Mouse (Mus musculus) MEL (cell line): ENCODE results near the gene Lrrk1. TPM values are rescaled to one million over a fixed set of nuclear protein-coding genes. Genes with fewer than 3 reads are reported as not detected.

Experiments
- DNase-seq: peaks from one replicate; pipeline ENCODE4 v3.0.0; 2011; ENCODE audit warnings: low read depth, low spot score
- H3K27ac ChIP-seq: 2 replicates; pipeline ENCODE4 v1.5.1; 2012; ENCODE audit warnings: low read depth, mild to moderate bottlenecking, control low read depth, low read length, moderate library complexity; ENCODE audit not compliant: control insufficient read depth
- H3K27me3 ChIP-seq, 2 experiments: fragments of 150-350 bp in 1 of 2; sonication (generic) in 1 of 2; 2 replicates each; pipeline ENCODE4 v1.6.1; 2012; ENCODE audit warnings: low read length in 2 of 2, mild to moderate bottlenecking in 2 of 2, improper control_type of control experiment in 1 of 2, moderate library complexity in 1 of 2; ENCODE audit not compliant: insufficient read depth in 2 of 2, control insufficient read depth in 1 of 2
- H3K36me3 ChIP-seq, 2 experiments: 2 replicates each; pipeline ENCODE4 v1.6.1; 2012 to 2014; ENCODE audit warnings: low read length in 2 of 2, improper control_type of control experiment in 1 of 2, inconsistent platforms in 1 of 2, mild to moderate bottlenecking in 1 of 2; ENCODE audit not compliant: insufficient read depth in 2 of 2, control insufficient read depth in 1 of 2
- H3K4me1 ChIP-seq, 2 experiments: fragments of 150-350 bp in 1 of 2; sonication (generic) in 1 of 2; 2 replicates each; pipeline ENCODE4 v1.6.1; 2012; ENCODE audit warnings: low read length in 2 of 2, improper control_type of control experiment in 1 of 2, mild to moderate bottlenecking in 1 of 2; ENCODE audit not compliant: insufficient read depth in 2 of 2, control insufficient read depth in 1 of 2
- H3K4me3 ChIP-seq, 2 experiments: fragments of 150-350 bp in 1 of 2; sonication (generic) in 1 of 2; 2 replicates each; pipeline ENCODE4 v1.5.1; 2012; ENCODE audit warnings: low read depth in 2 of 2, low read length in 2 of 2, mild to moderate bottlenecking in 2 of 2, moderate library complexity in 2 of 2, control low read depth in 1 of 2, improper control_type of control experiment in 1 of 2; ENCODE audit not compliant: control insufficient read depth in 1 of 2, insufficient read depth in 1 of 2
- H3K79me2 ChIP-seq: 2 replicates; pipeline ENCODE4 v1.6.1; 2012; ENCODE audit warnings: mild to moderate bottlenecking, low read length, moderate library complexity; ENCODE audit not compliant: control insufficient read depth, poor library complexity, insufficient read depth
- H3K9ac ChIP-seq: 2 replicates; pipeline ENCODE4 v1.6.1; 2012; ENCODE audit warnings: low read depth, mild to moderate bottlenecking, control low read depth, low read length, moderate library complexity; ENCODE audit not compliant: control insufficient read depth, poor library complexity, severe bottlenecking
- H3K9me3 ChIP-seq: fragments of 150-350 bp; sonication (generic); replicated peaks from 2 replicates; pipeline ENCODE4 v1.6.1; 2012; ENCODE audit warnings: mild to moderate bottlenecking, low read length, improper control_type of control experiment, moderate library complexity; ENCODE audit not compliant: insufficient read depth
- CHD1 ChIP-seq: IDR thresholded peaks from 2 replicates; pipeline ENCODE4 v1.6.1; 2012; ENCODE audit warnings: low read depth, mild to moderate bottlenecking, inconsistent platforms, low read length, improper control_type of control experiment
- CHD2 ChIP-seq: IDR thresholded peaks from 2 replicates; pipeline ENCODE4 v1.6.1; 2011; ENCODE audit warnings: low read length, improper control_type of control experiment
- CTCF ChIP-seq, 3 experiments: IDR thresholded peaks in 2 of 3; conservative IDR thresholded peaks in 1 of 3; 2 replicates each; pipeline ENCODE4 v1.5.1; 2011 to 2012; ENCODE audit warnings: low read length in 3 of 3, low read depth in 2 of 3, mild to moderate bottlenecking in 2 of 3, improper control_type of control experiment in 1 of 3, inconsistent platforms in 1 of 3, mixed read lengths in 1 of 3, moderate library complexity in 1 of 3; ENCODE audit not compliant: control insufficient read depth in 1 of 3, insufficient read depth in 1 of 3, poor library complexity in 1 of 3, severe bottlenecking in 1 of 3
- E2F4 ChIP-seq: IDR thresholded peaks from 2 replicates; pipeline ENCODE4 v1.6.1; 2011; ENCODE audit warnings: low read depth, low read length, improper control_type of control experiment, borderline replicate concordance
- ETS1 ChIP-seq: IDR thresholded peaks from 2 replicates; pipeline ENCODE4 v1.6.1; 2012; ENCODE audit warnings: low read depth, mild to moderate bottlenecking, inconsistent platforms, low read length, improper control_type of control experiment, moderate library complexity
- MAFK ChIP-seq: IDR thresholded peaks from 2 replicates; pipeline ENCODE4 v1.6.1; 2011; ENCODE audit warnings: low read depth, mild to moderate bottlenecking, low read length, improper control_type of control experiment, borderline replicate concordance
- MAX ChIP-seq: IDR thresholded peaks from 2 replicates; pipeline ENCODE4 v1.6.1; 2011; ENCODE audit warnings: low read length, improper control_type of control experiment
- MAZ ChIP-seq: IDR thresholded peaks from 2 replicates; pipeline ENCODE4 v1.6.1; 2012; ENCODE audit warnings: low read depth, mild to moderate bottlenecking, inconsistent platforms, low read length, improper control_type of control experiment
- MXI1 ChIP-seq: IDR thresholded peaks from 2 replicates; pipeline ENCODE4 v1.6.1; 2011; ENCODE audit warnings: mild to moderate bottlenecking, low read depth, low read length, improper control_type of control experiment
- MYC ChIP-seq: IDR thresholded peaks from 2 replicates; pipeline ENCODE4 v1.6.1; 2011; ENCODE audit warnings: low read depth, mild to moderate bottlenecking, low read length, improper control_type of control experiment, moderate library complexity
- NELFE ChIP-seq: IDR thresholded peaks from 2 replicates; pipeline ENCODE4 v1.6.1; 2011; ENCODE audit warnings: low read depth, low read length, improper control_type of control experiment
- POLR2A ChIP-seq, 2 experiments: IDR thresholded peaks; 2 replicates each; pipeline ENCODE4 v1.6.1; 2011 to 2012; ENCODE audit warnings: low read length in 2 of 2, mild to moderate bottlenecking in 2 of 2, control low read depth in 1 of 2, improper control_type of control experiment in 1 of 2, low read depth in 1 of 2, moderate library complexity in 1 of 2; ENCODE audit not compliant: control insufficient read depth in 1 of 2, insufficient read depth in 1 of 2, poor library complexity in 1 of 2
- POLR2AphosphoS2 ChIP-seq: IDR thresholded peaks from 2 replicates; pipeline ENCODE4 v1.6.1; 2011; ENCODE audit warnings: low read length, improper control_type of control experiment
- SMC3 ChIP-seq: IDR thresholded peaks from 2 replicates; pipeline ENCODE4 v1.6.1; 2011; ENCODE audit warnings: low read depth, low read length, improper control_type of control experiment
- TAL1 ChIP-seq: IDR thresholded peaks from 2 replicates; pipeline ENCODE4 v1.6.1; 2012; ENCODE audit warnings: mild to moderate bottlenecking, inconsistent platforms, low read length, moderate library complexity, mixed read lengths
- TCF12 ChIP-seq: IDR thresholded peaks from 2 replicates; pipeline ENCODE4 v1.6.1; 2014; ENCODE audit warnings: low read depth, mild to moderate bottlenecking, inconsistent platforms, low read length, improper control_type of control experiment, moderate library complexity
- ZC3H11A ChIP-seq: IDR thresholded peaks from 2 replicates; pipeline ENCODE4 v1.6.1; 2012; ENCODE audit warnings: low read depth, mild to moderate bottlenecking, inconsistent platforms, low read length, improper control_type of control experiment
- ZKSCAN1 ChIP-seq: IDR thresholded peaks from 2 replicates; pipeline ENCODE4 v1.6.1; 2012; ENCODE audit warnings: low read depth, mild to moderate bottlenecking, inconsistent platforms, low read length, improper control_type of control experiment, moderate library complexity
- ZNF384 ChIP-seq: IDR thresholded peaks from 2 replicates; pipeline ENCODE4 v1.6.1; 2012; ENCODE audit warnings: low read depth, mild to moderate bottlenecking, inconsistent platforms, low read length, improper control_type of control experiment
- polyA plus RNA-seq, 2 experiments: library from polyadenylated mRNA; stranded (reverse) in 1 of 2; unstranded in 1 of 2; fragments of >175 nt in 1 of 2; fragments of >200 nt in 1 of 2; gene quantifications; 2 replicates each; pipeline versions ENCODE4 v1.2.1 to v1.2.4; 2012; ENCODE audit warnings: low replicate concordance in 2 of 2, low read depth in 1 of 2; ENCODE audit not compliant: insufficient read length in 2 of 2, insufficient read depth in 1 of 2, missing spikeins in 1 of 2
- total RNA-seq: library from RNA; depleted of rRNA; stranded (reverse); fragments of 300-350 nt; gene quantifications from 2 replicates; pipeline ENCODE4 v1.2.3, GENCODE M21; 2012

The Lrrk1 gene
- total and polyA plus RNA-seq, 3 experiments: 9.1 to 19.1 TPM; not detected in 1

- H3K9ac ChIP-seq: no peak overlapping the region
- H3K9me3 ChIP-seq: no peaks in the 10 kb centered on the region
- peaks cover 0 to 17% of the 10 kb centered on the region in 2 experiments; a peak in 2 of 4 replicates for H3K4me1 ChIP-seq
- H3K79me2 ChIP-seq: no peaks in the 10 kb centered on the region
- no peak overlapping the region for H3K4me3 ChIP-seq
- H3K36me3 ChIP-seq: peaks cover 0 to 6% of the 10 kb centered on the region in 2 experiments; a peak in 2 of 4 replicates
- DNase-seq: no peak
- no peaks in the 10 kb centered on the region for H3K27me3 ChIP-seq
- TF ChIP-seq MAX (no peak), E2F4 (no peak)
- H3K27ac ChIP-seq: no peak overlapping the region
Observed at GRCm38 (mm10) chr7:66230246-66230637, 157.9 kb downstream of the Lrrk1 start.

GRCm38 (mm10) chr7:66229433-66229832 lies 158.7 kb downstream of the Lrrk1 start:
- TF ChIP-seq SMC3 (no peak), MYC (no peak)
- Histone ChIP-seq H3K9ac (no peak overlapping the region), H3K27ac (no peak overlapping the region)

GRCm38 (mm10) chr7:66228610-66228920 lies 159.6 kb downstream of the Lrrk1 start:
- no peaks in the 10 kb centered on the region for H3K9me3 ChIP-seq
- H3K36me3 ChIP-seq: peaks cover 0 to 7% of the 10 kb centered on the region in 2 experiments; a peak in 2 of 4 replicates
- no peaks in the 10 kb centered on the region for H3K79me2 ChIP-seq
- H3K27ac ChIP-seq: no peak overlapping the region
- no peak for TF ChIP-seq MAFK
- TF ChIP-seq MXI1: no peak
- TF ChIP-seq NELFE: no peak
- TF ChIP-seq ETS1: no peak
- no peak for TF ChIP-seq ZKSCAN1
- no peak for TF ChIP-seq CTCF (IDR thresholded peaks at IDR 0.05 in 2 of 3, conservative IDR thresholded peaks at IDR 0.05 in 1 of 3; ENCODE audit: control insufficient read depth in 1 of 3, insufficient read depth in 1 of 3, low read depth in 2 of 3, low read length in 3 of 3, poor library complexity in 1 of 3, severe bottlenecking in 1 of 3)
- TF ChIP-seq ZC3H11A: no peak
- no peak for TF ChIP-seq E2F4
- TF ChIP-seq MAZ: no peak
- no peak for TF ChIP-seq SMC3
- TF ChIP-seq TAL1: no peak
- no peak for TF ChIP-seq CHD2
- no peak for TF ChIP-seq TCF12
- no peak for TF ChIP-seq CHD1
- TF ChIP-seq POLR2AphosphoS2: no peak
- no peak for TF ChIP-seq ZNF384
- TF ChIP-seq POLR2A (IDR thresholded peaks at IDR 0.05; ENCODE audit: control insufficient read depth in 1 of 2, insufficient read depth in 1 of 2, low read depth in 1 of 2, low read length in 2 of 2, poor library complexity in 1 of 2): no peak
- H3K4me3 ChIP-seq: no peak overlapping the region
- no peaks in the 10 kb centered on the region for H3K27me3 ChIP-seq
- H3K4me1 ChIP-seq: peaks cover 0 to 19% of the 10 kb centered on the region in 2 experiments; a peak in 2 of 4 replicates
- H3K9ac ChIP-seq: no peak overlapping the region
- no peak for DNase-seq

More at GRCm38 (mm10) chr7:66229433-66229832, 158.7 kb downstream of the Lrrk1 start:
- DNase-seq: no peak
- Histone ChIP-seq H3K9me3 (no peaks in the 10 kb centered on the region), H3K4me3 (no peak overlapping the region), H3K36me3 (peaks cover 0 to 7% of the 10 kb centered on the region in 2 experiments; a peak in 2 of 4 replicates), H3K79me2 (no peaks in the 10 kb centered on the region), H3K4me1 (peaks cover 0 to 19% of the 10 kb centered on the region in 2 experiments; a peak in 2 of 4 replicates), H3K27me3 (no peaks in the 10 kb centered on the region)
